Mouse (Mus musculus) right cerebral cortex, postnatal 10 days (tissue): ENCODE results near the gene Btbd19.

Source experiments
- DNase-seq, 2 experiments: peaks; one replicate each; pipeline ENCODE4 v3.0.0; 2021; ENCODE audit warnings: low spot score in 2 of 2

Btbd19 gene

DNA sequence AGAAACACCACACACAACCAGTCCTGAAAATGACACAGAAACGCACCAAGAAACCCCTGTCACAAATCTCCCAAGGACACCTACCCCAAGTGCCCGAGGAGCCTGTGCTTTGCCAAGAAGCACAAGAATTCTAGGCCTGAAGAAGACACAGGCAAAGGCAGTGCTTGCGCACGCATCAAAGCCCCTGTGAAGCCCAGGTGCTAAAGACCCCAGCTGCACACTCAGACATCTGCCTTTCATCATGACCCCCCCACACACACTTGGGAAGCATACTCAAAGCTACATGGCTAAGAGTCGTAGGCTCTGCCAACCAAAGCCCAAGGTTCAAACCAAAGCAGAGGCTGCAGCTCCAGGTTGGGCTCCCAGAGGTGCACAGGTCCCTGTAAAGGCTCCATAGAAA, 9.9 kb downstream of the Btbd19 start:
- DNase-seq = no peak

DNA sequence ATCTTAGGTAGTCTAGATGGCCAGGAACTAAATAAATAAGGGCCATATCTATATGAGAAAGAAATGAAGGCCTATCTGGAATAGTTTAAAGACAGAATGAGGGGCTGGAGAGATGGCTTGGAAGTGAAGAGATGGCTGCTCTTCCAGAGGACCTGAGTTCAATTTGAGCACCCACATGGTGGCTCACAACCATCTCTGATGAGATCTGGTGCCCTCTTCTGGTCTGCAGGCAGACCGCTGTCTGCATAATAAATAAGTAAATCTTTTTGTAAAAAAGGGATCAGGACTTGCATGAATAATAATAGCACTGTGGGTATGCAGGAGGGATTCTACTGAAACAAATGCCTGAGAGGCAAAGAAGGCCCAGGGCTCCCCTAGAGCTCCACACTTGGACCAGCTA, 12.3 kb downstream of the Btbd19 start:
- no peak for DNase-seq

- peak; percentile 19 to 21 for DNase-seq
These were observed 14.5 kb downstream of the Btbd19 start for GRCm38 (mm10) chr4:117110985-117111384.

GRCm38 (mm10) chr4:117110249-117110648, 15.3 kb downstream of the Btbd19 start:
- DNase-seq = peak in 1 of 2 experiments; percentile 18

DNA sequence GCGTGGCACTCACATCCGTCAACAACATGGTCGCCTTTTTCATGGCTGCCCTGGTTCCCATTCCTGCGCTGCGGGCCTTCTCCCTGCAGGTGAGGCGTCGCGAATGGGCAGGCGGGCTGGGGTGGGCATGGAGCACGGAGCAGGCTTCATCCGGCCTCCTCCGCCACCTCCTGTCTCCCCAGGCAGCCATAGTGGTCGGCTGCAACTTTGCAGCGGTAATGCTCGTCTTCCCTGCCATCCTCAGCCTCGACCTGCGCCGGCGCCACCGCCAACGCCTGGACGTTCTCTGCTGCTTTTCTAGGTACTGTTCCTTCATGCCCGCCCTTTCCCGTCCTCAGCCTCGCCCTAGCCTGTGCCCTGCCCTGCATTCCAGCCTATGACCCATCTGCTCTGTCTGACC, 16.2 kb downstream of the Btbd19 start:
- peak in 1 of 2 experiments; percentile 15 for DNase-seq

- DNase-seq = no peak
These were observed 17.0 kb downstream of the Btbd19 start for GRCm38 (mm10) chr4:117108524-117108849.

- no peak for DNase-seq
These were observed 17.6 kb downstream of the Btbd19 start for GRCm38 (mm10) chr4:117107813-117108523.

- peak in 1 of 2 experiments; percentile 22 for DNase-seq
These were observed 20.4 kb downstream of the Btbd19 start for GRCm38 (mm10) chr4:117105127-117105526.

DNA sequence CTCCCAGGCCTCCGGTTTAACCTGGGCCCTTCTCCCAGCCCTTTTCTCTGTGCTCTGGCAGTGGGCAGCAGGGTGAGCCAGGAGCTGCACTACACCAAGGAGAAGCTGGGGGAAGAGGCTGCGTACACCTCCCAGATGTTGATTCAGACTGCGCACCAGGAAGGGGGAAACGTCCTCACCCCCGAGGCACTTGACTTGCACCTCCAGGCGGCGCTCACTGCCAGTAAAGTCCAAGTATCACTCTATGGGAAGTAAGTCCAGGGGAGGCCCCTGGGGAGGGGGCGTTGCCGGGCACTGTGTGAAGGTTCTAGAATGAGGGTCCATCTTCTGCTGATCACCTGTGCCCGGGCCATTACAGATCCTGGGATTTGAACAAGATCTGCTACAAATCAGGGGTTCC, 20.9 kb downstream of the Btbd19 start:
- no peak for DNase-seq

DNA sequence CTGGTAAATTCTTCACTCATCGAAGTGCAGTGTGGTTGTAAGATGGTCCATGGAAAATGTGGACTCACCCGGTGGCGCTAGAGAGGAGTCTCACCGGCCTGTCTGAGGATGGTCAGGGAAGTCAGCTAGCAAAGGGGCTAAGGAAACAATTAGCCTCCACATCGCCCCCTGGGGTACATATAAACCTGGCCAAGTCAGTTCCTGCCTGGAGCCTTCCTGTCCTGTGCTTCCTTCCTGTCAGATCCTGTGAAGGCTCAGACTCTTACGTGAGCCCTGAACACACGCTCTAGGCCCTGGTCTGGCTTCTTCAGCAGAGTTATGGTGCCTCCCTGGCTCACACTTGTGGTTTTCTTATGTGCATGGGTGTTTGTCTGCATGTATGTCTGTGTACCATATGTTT, 24.3 kb downstream of the Btbd19 start:
- peak in 1 of 2 experiments; percentile 29 for DNase-seq

DNA sequence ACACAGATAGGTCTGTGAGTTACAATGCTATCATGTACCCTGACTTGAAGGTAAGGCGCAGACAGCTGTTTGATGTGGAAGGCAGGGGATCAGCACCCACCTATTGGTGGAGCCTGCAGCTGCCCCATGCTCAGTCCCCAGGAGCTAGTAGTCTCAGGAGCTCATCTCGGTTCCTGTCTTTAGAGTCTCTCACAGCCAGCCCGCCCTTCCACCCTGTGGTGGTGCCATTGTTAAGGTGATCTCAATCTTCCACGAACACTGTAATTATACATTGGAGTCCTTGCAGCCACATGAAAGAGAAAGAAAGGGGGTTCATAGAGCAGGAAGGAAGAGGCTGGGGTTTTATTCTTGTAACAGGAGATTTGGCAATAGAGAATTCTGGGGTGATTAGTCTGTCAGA, 25.5 kb downstream of the Btbd19 start:
- no peak for DNase-seq

DNA sequence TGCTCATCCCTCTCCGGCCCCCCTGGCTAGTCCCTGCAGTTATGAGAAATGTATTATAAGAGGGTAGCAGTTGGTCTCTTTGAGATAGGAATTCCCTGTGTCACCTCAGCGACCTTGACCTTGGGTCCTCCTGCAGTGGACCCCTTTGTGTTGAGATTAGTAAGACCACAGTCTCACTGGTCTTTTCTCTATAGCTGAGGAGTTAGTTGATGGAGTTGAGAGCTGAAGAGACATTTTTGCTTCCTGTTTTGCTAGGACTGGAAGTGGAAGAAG, 26.8 kb downstream of the Btbd19 start:
- DNase-seq = no peak

DNA sequence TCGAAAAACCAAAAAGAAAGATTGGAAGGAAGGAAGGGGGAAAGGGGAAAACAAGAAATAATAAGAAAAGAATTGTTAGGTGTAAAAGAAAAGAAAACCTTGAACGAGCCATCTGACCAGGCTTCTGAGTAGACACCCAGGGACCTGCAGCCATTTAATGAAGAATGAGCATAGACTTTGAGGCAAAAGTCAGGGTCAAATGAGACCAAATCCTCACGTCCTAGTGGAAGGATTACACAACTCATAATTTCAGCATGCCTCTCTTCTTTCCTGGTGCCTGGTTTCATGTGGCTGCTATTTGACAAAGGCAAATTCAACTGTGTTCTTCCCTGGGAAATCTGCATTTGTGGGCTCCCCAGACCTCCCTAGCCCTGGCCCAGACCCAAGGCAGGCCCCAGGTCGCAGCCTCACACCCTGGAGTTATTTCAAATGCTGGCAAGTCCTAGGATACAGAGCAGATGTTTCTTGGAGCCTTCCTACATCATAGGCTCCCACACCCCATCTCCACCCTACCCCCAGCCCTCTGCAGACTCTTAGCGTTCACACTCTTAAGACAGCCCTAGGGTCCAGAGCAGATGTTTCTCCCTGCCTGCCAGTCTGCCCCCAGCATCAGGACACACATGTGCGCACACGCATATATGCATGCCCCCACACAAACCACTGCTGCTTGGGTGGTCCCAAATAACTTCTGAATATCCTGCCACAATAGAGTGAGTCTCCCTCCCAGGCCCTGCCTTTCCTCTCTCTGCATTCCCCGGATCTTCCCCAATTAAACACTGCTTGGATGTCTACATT, 27.4 kb downstream of the Btbd19 start:
- DNase-seq = no peak

- no peak for DNase-seq
These were observed 28.9 kb downstream of the Btbd19 start for GRCm38 (mm10) chr4:117096666-117097065.

GRCm38 (mm10) chr4:117095551-117096452, 29.7 kb downstream of the Btbd19 start, which contains the start of gene Ptch2:
Gene Ptch2 (plus strand): TSS chr4:117096075.
- DNase-seq = peak; percentile 83 to 88

DNA sequence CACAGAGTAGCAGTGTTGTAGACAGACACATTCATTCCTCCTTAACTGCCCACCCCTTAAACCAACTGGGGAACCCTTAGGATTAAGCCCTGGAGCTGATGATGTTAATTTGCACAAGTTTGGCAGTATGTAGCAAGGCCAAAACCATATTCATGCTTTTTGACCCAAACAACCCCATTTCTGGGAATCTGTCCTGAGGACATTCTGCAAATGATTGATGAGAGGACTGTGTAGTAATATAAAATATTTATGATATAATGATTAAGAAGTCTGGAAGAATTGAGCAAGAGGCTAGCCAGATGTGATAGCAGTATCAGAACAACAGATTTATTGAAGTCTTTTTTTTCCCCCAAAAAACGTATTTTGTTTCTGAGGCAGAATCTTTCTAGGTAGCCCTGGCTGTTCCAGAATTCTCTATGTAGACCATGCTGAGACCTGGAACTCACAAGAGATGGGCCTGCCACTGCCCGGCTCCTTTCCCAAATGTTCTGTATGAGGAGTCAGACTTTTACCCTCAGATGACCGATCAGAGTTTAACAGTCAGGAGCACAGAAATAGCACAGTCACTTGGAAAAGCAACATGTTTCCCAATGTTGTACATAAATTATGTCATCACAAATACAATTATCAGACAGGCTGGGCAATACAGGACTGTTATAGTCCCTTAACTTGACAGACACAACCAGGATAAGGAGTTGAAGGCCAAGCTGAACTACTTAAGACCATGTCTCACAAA, 30.7 kb downstream of the Btbd19 start:
- DNase-seq = no peak

DNA sequence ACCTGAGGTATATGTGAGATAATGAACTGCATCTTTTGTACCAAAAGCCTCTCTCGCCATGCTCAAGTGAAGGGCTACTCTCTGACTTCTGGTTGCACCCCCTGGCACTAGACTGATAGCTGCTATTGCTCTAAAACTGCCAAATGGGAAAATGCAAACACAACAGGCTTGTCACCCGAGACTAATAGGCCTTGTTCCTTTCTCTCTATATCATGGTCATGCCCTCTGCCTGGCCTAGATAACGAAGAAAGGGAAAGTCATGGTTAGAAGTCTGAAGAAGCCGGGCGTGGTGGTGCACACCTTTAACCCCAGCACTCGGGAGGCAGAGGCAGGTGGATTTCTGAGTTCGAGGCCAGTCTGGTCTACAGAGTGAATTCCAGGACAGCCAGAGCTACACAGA, 34.9 kb downstream of the Btbd19 start:
- no peak for DNase-seq

GRCm38 (mm10) chr4:117087948-117088640, 37.4 kb downstream of the Btbd19 start:
- no peak for DNase-seq

DNA sequence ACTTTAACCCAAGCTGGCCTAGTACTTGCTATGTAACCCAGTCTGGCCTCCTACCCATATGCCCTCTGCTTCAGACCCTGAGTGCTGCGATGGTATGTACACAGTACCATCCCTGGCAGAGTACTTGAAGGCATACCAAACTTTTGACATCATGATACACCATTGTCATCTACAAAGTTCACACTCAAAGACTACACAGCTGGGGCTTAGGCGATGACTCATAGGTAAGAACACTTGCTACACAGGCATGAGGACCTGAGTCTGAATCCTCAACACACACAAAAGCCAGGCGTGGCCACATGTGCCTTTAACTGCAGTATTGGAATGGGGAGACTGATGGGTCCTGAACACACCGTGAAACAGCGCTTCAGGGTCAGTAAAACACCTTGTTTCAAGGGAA, 54.3 kb downstream of the Btbd19 start:
- DNase-seq = no peak

DNA sequence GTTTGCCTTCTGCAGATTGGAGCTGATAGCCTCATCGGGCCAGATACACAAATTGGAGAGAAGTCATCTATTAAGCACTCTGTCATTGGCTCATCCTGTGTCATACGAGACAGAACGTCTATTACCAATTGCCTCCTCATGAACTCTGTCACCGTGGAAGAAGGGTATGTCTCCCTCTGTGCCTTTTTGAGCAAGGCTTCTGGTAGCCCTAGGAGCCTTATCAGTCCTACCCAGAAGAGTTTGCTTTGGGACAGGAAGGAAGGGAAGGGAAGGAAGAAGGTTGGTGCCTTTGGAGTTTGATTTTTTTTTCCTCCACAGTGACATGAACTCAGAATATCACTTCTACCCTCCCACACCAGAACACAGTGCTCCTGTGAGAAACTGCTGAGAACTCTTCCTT, 54.9 kb downstream of the Btbd19 start:
- no peak for DNase-seq

- DNase-seq = no peak
These were observed 55.9 kb downstream of the Btbd19 start for GRCm38 (mm10) chr4:117069647-117070046.
